Mouse (Mus musculus): Measurements from ENCODE around the gene Cgas.

Cgas gene

GRCm38 (mm10) chr9:78463337-78463736, 20.3 kb upstream of the Cgas start:
- no peak for DNase-seq (ENCODE audit: low spot score in 2 of 2)

DNA sequence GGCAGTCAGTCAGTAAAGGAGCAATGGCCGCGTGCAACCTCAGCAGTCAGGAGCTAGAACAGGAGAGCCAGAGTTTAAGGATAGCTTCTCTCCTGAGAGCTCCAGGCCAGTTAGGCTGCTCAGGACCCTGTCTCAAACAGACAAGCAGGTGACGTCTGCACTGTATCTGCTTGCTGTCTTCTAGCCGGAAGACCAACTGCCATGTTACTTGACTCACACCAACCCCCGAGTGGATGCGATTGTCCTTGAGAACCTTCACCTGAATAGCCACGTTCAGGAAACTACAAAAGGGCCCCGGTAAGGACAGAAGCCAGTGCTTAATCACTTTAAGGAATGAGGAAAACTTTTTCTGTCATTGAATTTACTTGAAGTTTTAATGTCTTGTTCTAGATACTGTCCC, 14.0 kb upstream of the Cgas start:
- DNase-seq (ENCODE audit: low spot score in 2 of 2) = no peak

- peak; percentile 42 to 53 for DNase-seq (ENCODE audit: low spot score in 2 of 2)
Measured at GRCm38 (mm10) chr9:78451382-78451781, 8.3 kb upstream of the Cgas start.

DNA sequence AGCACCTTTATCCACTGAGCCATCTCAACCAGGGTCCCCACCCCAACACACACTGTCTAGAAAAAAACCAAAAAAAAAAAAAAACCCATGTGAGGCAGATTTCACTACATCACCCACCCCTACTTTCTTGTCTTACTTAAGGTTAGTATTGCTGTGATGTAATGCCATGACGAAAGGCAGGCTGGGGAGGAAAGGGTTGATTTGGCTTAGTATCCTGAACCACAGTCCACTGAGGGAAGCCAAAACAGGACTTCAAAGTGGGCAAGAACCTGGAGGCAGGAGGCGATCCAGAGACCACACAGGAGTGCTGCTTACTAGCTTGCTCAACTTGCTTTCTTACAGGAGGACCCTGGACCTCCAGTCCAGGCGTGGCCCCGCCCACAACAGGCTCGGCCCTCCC, 7.4 kb upstream of the Cgas start:
- no peak for DNase-seq (ENCODE audit: low spot score in 2 of 2)

- peak; percentile 86 to 87 for DNase-seq (ENCODE audit: low spot score in 2 of 2)
Measured at GRCm38 (mm10) chr9:78447973-78448873, 5.2 kb upstream of the Cgas start, which contains the start of the genes Mto1 and Gm17324. TSS of gene Mto1 (plus strand) at chr9:78448208. TSS of gene Gm17324 (minus strand) at chr9:78448786.

DNA sequence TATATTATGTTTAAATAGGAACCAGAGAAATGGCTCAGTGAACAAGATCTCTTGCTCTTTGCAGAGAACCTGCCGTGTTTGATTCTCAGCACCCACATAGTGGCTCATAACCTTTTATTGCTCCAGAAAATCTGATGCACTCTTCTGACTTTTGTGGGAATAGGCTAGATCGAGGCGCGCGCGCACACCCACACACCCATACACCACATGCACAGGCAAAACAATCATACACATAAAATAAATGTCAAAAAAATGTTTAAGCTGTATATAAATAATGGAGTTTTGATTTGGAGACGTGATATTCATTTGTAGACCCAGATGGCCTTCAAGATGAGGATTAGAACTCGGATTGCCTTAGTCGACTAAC, 4.6 kb upstream of the Cgas start:
- no peak for DNase-seq (ENCODE audit: low spot score in 2 of 2)

DNA sequence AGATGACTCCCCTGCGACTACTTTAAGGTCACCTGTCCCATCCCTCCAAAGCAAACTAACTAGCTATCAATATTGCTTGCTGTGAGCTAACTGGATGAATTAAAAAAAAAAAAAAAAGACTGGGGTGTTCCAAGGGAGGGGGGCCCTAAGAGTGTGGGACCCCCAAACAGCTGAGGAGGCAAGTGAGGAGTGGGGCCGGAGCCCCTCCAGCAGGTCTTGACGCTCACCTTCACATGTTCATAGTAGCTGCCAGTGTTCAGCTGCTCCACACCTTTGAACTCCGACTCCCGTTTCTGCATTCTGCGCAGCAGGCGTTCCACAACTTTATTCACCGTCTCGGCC, 829 bp downstream of the Cgas start:
- no peak for DNase-seq (ENCODE audit: low spot score in 2 of 2)

GRCm38 (mm10) chr9:78439426-78439825, 3.6 kb downstream of the Cgas start:
- DNase-seq (ENCODE audit: low spot score in 2 of 2) = peak; percentile 4 to 14

GRCm38 (mm10) chr9:78432471-78432870, 10.6 kb downstream of the Cgas start:
- DNase-seq (ENCODE audit: low spot score in 2 of 2) = no peak

GRCm38 (mm10) chr9:78430486-78430885, 12.6 kb downstream of the Cgas start:
- peak; percentile 76 for DNase-seq (ENCODE audit: low spot score in 2 of 2)

GRCm38 (mm10) chr9:78429551-78429950, 13.5 kb downstream of the Cgas start:
- DNase-seq (ENCODE audit: low spot score in 2 of 2) = no peak

GRCm38 (mm10) chr9:78428870-78429432, 14.1 kb downstream of the Cgas start:
- no peak for DNase-seq (ENCODE audit: low spot score in 2 of 2)

- DNase-seq (ENCODE audit: low spot score in 2 of 2) = peak; percentile 16 to 24
Measured at GRCm38 (mm10) chr9:78428185-78428584, 14.9 kb downstream of the Cgas start.

- DNase-seq (ENCODE audit: low spot score in 2 of 2) = peak in 1 of 2 experiments; percentile 24
Measured at GRCm38 (mm10) chr9:78427362-78427781, 15.7 kb downstream of the Cgas start.

DNA sequence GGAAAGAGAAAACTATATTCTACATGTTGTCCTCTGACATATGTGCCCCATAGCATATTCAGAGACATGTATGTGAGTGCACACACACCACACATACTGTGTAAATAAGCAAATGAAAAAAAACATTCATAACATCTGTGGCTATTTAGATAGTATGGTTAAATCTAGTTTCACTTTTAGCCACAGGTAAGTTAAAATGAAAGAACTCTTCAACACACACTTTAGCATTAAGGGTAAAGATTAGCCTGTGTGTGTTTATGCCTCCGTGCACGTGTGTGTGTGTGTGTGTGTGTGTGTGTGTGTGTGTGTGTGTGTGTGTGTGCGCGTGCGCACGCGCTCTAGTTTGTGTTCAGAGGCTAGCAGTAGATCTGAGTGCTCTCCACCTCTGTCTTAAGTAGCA, 41.4 kb downstream of the Cgas start:
- DNase-seq (ENCODE audit: low spot score in 2 of 2) = no peak

- no peak for DNase-seq (ENCODE audit: low spot score in 2 of 2)
Measured at GRCm38 (mm10) chr9:78400570-78400969, 42.5 kb downstream of the Cgas start.

- DNase-seq (ENCODE audit: low spot score in 2 of 2) = no peak
Measured at GRCm38 (mm10) chr9:78396517-78396916, 46.5 kb downstream of the Cgas start.

- DNase-seq (ENCODE audit: low spot score in 2 of 2) = peak; percentile 2 to 26
Measured at GRCm38 (mm10) chr9:78395630-78396351, 47.2 kb downstream of the Cgas start, which contains the start of gene Ddx43. TSS of gene Ddx43 (plus strand) at chr9:78395777.

DNA sequence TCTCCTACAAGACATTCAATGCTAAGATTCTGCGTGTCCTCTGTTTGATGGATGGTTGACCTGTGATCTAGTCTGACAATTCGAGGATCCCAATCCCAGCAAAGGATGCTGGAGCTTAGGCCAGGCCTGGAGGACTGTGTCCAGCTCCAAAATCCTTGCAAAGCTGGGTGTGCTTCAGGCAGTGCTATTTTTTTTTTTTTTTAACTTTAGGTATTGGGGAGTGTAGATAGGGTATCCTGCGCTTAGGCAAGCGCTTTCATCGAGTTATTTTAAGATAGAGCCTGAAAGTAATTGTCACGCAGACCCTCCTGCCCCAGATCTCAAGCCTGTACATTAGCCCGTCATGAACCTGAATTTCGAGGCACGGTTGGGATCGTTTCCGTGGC, 47.8 kb downstream of the Cgas start:
- no peak for DNase-seq (ENCODE audit: low spot score in 2 of 2)

DNA sequence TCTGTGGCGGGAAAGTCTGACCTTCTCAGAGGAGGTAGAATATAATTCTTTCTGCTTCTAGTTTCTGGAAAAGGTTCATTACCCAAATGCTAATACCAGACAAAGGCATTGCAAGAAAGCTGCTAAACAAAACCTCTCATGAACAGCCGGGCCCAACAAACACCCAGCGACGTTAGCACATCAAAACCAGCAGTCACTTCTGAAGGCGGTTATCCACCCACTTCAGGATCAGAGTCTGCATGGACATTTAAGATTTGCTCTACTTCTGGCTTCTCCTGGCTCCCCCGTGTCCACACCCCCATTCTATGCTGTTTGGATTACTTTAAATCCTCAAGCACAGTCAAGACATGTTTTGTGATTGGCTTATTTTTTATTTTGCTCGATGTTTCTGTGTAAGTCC, 48.4 kb downstream of the Cgas start:
- DNase-seq (ENCODE audit: low spot score in 2 of 2) = no peak

DNA sequence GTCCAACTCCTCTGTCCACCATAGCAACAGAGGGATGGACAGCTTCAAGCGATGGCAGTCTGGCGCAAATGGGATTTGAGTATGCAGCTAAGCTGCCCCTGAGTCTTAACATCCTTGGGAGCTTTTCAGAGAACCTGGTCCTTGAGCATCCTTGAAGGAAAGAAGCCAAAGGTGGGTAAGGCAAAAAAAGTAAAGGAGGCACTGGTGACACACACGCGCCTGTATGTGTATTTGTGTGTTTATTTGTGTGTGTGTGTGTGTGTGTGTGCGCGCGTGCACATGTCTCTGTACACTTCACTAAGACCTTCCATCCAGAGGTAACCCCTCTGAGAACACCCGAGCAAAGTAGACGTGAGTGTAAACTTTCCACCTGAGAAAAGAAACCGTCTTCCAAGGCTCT, 49.3 kb downstream of the Cgas start:
- DNase-seq (ENCODE audit: low spot score in 2 of 2) = no peak

DNA sequence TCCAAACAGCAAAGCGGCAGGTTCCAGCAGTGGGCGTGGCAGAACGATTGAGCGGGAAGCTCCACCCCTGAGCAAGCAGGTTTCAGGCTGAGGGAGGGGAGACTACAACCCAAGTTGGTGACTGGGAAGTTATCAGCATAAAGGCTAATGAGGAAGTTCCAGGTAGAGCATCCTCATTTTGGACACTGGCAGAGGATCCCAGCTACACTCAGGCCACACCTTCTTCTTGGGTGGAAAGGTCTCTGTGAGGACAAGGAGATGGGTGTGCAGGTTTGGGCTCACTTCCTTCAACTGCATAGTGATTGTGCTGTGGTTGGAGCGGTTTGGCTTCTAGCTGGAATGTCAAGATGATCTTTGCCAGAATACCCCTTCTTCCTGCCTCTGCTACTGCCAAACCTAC, 53.1 kb downstream of the Cgas start:
- DNase-seq (ENCODE audit: low spot score in 2 of 2) = no peak

DNA sequence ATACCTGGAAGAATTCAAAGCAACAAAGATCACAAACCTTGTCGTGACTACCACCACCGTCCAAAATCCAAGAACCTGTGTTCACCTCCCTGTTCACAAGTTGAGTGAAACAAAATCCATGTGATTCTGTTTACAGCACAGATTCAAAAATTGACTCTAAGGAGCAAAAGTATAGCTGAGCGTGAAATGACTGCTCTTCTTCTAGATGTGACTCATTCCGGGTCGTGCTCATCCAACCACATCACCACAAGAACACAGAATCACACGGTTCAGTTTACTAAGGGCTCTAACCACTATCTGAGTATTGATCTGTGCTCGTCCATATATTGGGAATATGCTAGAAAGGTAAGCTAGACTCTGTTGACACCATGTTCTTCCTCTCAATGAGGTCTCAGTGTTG, 56.1 kb downstream of the Cgas start:
- DNase-seq (ENCODE audit: low spot score in 2 of 2) = no peak

Measured in spleen, postnatal 36 days (tissue).